10 mouse cellular contexts compared by ENCODE assay signal in the genomic region with DNA sequence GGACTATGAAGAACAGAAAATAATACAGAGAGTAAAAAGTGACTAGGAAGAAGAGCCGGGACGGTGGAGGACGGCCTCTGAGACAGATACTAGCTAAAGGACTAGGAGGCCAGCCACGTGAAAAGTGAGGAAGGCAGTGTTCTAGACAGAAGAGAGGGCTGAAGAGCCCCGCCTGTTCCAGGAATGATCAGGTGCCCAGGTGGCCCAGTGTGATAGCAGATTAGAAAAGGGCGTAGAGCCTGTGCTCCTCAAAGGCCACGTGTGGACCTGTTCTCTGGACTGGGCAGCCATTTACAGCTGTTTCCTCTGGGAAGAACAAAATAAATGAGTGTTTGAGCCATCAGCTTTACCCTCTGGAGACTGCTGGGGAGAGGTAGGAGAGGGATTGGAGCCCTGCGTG. TPM values are rescaled to one million over a fixed set of nuclear protein-coding genes. Genes with fewer than 3 reads are reported as not detected.
DNase-seq lines count a peak whose midpoint lies in the region; TF ChIP-seq lines count a peak whose summit lies in the region.
"Had no signal": no experiment of that assay in that cellular context is flagged by ENCODE, and none has a peak within 500 bp of the region (broad histone marks: within the 10 kb centered on the region; RNA-seq: fewer than 3 reads in every experiment).

No protein-coding gene starts in this region.

- WGBS in embryonic facial prominence, embryonic 10.5 days = 71% methylated on average over 8 of the region's 8 CpGs
- WGBS in thymus, adult 2 months = 93% methylated on average over 8 of the region's 8 CpGs

- no peaks in the 10 kb centered on the region for H3K9me3 ChIP-seq in embryonic facial prominence, embryonic 10.5 days

- TF ChIP-seq POLR2A in thymus, adult 2 months (IDR thresholded peaks at IDR 0.05; ENCODE audit: control insufficient read depth, extremely low read depth, insufficient read depth, low read length, poor library complexity) = no peak

- no peak for TF ChIP-seq CTCF in thymus, adult 2 months (IDR thresholded peaks at IDR 0.05; ENCODE audit: borderline replicate concordance, control insufficient read depth, extremely low read depth, insufficient read depth, low read length, poor library complexity)

- no peaks in the 10 kb centered on the region for H3K36me3 ChIP-seq in embryonic facial prominence, embryonic 10.5 days (replicated peaks)
- H3K36me3 ChIP-seq in thymus, adult 2 months (ENCODE audit: control insufficient read depth, insufficient read depth, low read length) = peaks cover 16% of the 10 kb centered on the region

- H3K27ac ChIP-seq in embryonic facial prominence, embryonic 10.5 days (replicated peaks) = no peak overlapping the region
- H3K27ac ChIP-seq in thymus, adult 2 months (ENCODE audit: control insufficient read depth, insufficient read depth, low read length) = no peak overlapping the region

- no peak overlapping the region for H3K4me3 ChIP-seq in embryonic facial prominence, embryonic 10.5 days
- no peak overlapping the region for H3K4me3 ChIP-seq in thymus, adult 2 months (ENCODE audit: control insufficient read depth, insufficient read depth, low read length)

- H3K27me3 ChIP-seq in embryonic facial prominence, embryonic 10.5 days (replicated peaks; ENCODE audit: low read depth, poor library complexity, severe bottlenecking) = no peaks in the 10 kb centered on the region
- H3K27me3 ChIP-seq in thymus, adult 2 months (ENCODE audit: control insufficient read depth, insufficient read depth, low read length) = no peaks in the 10 kb centered on the region

- peak; percentile 8 for DNase-seq in embryo, embryonic 10 days (ENCODE audit: low spot score)
- DNase-seq in embryo, embryonic 11 days = no peak
- peak; percentile 40 for DNase-seq in ZHBTc4 (ENCODE audit: low read depth, low spot score)
- DNase-seq in liver = peak; percentile 92
- peak; percentile 58 to 74 for DNase-seq in spleen, postnatal 36 days (ENCODE audit: low spot score in 2 of 2)
- DNase-seq in embryonic facial prominence, embryonic 10.5 days (ENCODE audit: low spot score) = no peak
- no peak for DNase-seq in thymus, adult 2 months
- DNase-seq in adrenal gland, adult 8-10 months = no peak
- DNase-seq: kidney, postnatal 25 days; lung, embryonic 14.5 days had no signal

- no peaks in the 10 kb centered on the region for H3K4me1 ChIP-seq in embryonic facial prominence, embryonic 10.5 days
- no peaks in the 10 kb centered on the region for H3K4me1 ChIP-seq in thymus, adult 2 months (replicated peaks; ENCODE audit: control insufficient read depth, insufficient read depth, low read length)

RNA-seq across cellular contexts. Expression of a gene that starts 49.8 kb away (rescaled TPM):
- 44.2 and 46.9 TPM in 2 replicates for polyA plus RNA-seq in embryonic facial prominence, embryonic 10.5 days (2016; fragmentation: Nextera tagmentation; extraction: Ambion mirVana)
- polyA plus RNA-seq in thymus, adult 2 months (2012; rRNA removed) = 56.1 and 57.9 TPM in 2 replicates
- total RNA-seq in adrenal gland, adult 8-10 months (2022) = 10 to 100 TPM; 61.4 to 85.1 (median 69.2) TPM

Comparison
In these comparisons a context has a peak if more than half of its experiments do, and no peak if none do; other contexts are left out.
1. DNase-seq: peak in embryo, embryonic 10 days (single experiment), ZHBTc4 (single experiment), liver (single experiment) and spleen, postnatal 36 days (2 of 2); none in embryo, embryonic 11 days (single experiment), embryonic facial prominence, embryonic 10.5 days (single experiment), thymus, adult 2 months (single experiment) and adrenal gland, adult 8-10 months (single experiment).